Mouse (Mus musculus) CH12.LX (cell line): ENCODE measurements around the gene Gm49342.

Experiments used
- BHLHE40 ChIP-seq: IDR thresholded peaks from 2 replicates; pipeline ENCODE4 v1.6.1; 2011; ENCODE audit warnings: mild to moderate bottlenecking, low read depth, low read length, improper control_type of control experiment
- CHD2 ChIP-seq: IDR thresholded peaks from 2 replicates; pipeline ENCODE4 v1.6.1; 2011; ENCODE audit warnings: low read length, improper control_type of control experiment
- CTCF ChIP-seq, 2 experiments: IDR thresholded peaks in 1 of 2; conservative IDR thresholded peaks in 1 of 2; 2 replicates each; pipeline ENCODE4 v1.5.1; 2011 to 2012; ENCODE audit warnings: low read depth in 2 of 2, low read length in 2 of 2, improper control_type of control experiment in 1 of 2, inconsistent platforms in 1 of 2, mild to moderate bottlenecking in 1 of 2, moderate library complexity in 1 of 2
- GABPA ChIP-seq: IDR thresholded peaks from 2 replicates; pipeline ENCODE4 v1.6.1; 2012; ENCODE audit warnings: low read depth, low read length, improper control_type of control experiment, inconsistent platforms; ENCODE audit not compliant: insufficient replicate concordance
- HCFC1 ChIP-seq: IDR thresholded peaks from 2 replicates; pipeline ENCODE4 v1.6.1; 2012; ENCODE audit warnings: low read depth, mild to moderate bottlenecking, inconsistent platforms, low read length, improper control_type of control experiment
- MAX ChIP-seq: IDR thresholded peaks from 2 replicates; pipeline ENCODE4 v1.6.1; 2011; ENCODE audit warnings: low read length, improper control_type of control experiment
- NELFE ChIP-seq: IDR thresholded peaks from 2 replicates; pipeline ENCODE4 v1.6.1; 2011; ENCODE audit warnings: low read depth, low read length, improper control_type of control experiment
- NRF1 ChIP-seq: IDR thresholded peaks from 2 replicates; pipeline ENCODE4 v1.6.1; 2014; ENCODE audit warnings: low read depth, mild to moderate bottlenecking, inconsistent platforms, low read length, improper control_type of control experiment, moderate library complexity
- POLR2A ChIP-seq: IDR thresholded peaks from 2 replicates; pipeline ENCODE4 v1.6.1; 2011; ENCODE audit warnings: low read depth, mild to moderate bottlenecking, improper control_type of control experiment, low read length
- RAD21 ChIP-seq: IDR thresholded peaks from 2 replicates; pipeline ENCODE4 v1.6.1; 2011; ENCODE audit warnings: low read depth, mild to moderate bottlenecking, low read length, improper control_type of control experiment, moderate library complexity
- RCOR1 ChIP-seq: conservative IDR thresholded peaks from 2 replicates; pipeline ENCODE4 v1.6.1; 2012; ENCODE audit warnings: low read depth, mild to moderate bottlenecking, inconsistent platforms, low read length, improper control_type of control experiment
- ZMIZ1 ChIP-seq: IDR thresholded peaks from 2 replicates; pipeline ENCODE4 v1.6.1; 2012; ENCODE audit warnings: low read depth, mild to moderate bottlenecking, inconsistent platforms, low read length, improper control_type of control experiment

GRCm38 (mm10) chr14:50925111-50925920 is 19.0 kb upstream of the Gm49342 start:
- TF ChIP-seq CHD2 (peak; percentile 59), POLR2A (no peak), MAX (no peak), RAD21 (no peak), RCOR1 (no peak), NRF1 (no peak), ZMIZ1 (no peak), HCFC1 (no peak), CTCF (conservative IDR thresholded peaks at IDR 0.05 in 1 of 2, IDR thresholded peaks at IDR 0.05 in 1 of 2; ENCODE audit: low read depth in 2 of 2, low read length in 2 of 2) (no peak), NELFE (no peak), GABPA (no peak), BHLHE40 (no peak)
